Mouse (Mus musculus) limb, embryonic 14.5 days (tissue): ENCODE measurements around the gene Slc35a1. TPM values are rescaled to one million over a fixed set of nuclear protein-coding genes. Genes with fewer than 3 reads are reported as not detected.

Source experiments
- ATAC-seq: fragments of 200-750 bp; cut with Nextera tagmentation; 2 replicates; pipeline ENCODE4 v1.8.0; 2017; ENCODE audit warnings: low read depth, moderate number of reproducible peaks, moderate TSS enrichment; ENCODE audit not compliant: low FRiP score
- DNase-seq: peaks from one replicate; pipeline ENCODE4 v3.0.0-alpha.2; 2015; ENCODE audit warnings: low spot score
- H3K27ac ChIP-seq: fragments of 300-500 bp; sonication (generic); replicated peaks from 2 replicates; pipeline ENCODE4 v1.5.1; 2014; ENCODE audit warnings: low read depth, mild to moderate bottlenecking, low read length, moderate library complexity, mixed read lengths
- H3K27me3 ChIP-seq: fragments of 300-500 bp; sonication (generic); 2 replicates; pipeline ENCODE4 v1.6.1; 2014; ENCODE audit warnings: low read length, mixed read lengths; ENCODE audit not compliant: control insufficient read depth, insufficient read depth
- H3K36me3 ChIP-seq: fragments of 300-500 bp; sonication (generic); 2 replicates; pipeline ENCODE4 v1.6.1; 2014; ENCODE audit warnings: mild to moderate bottlenecking, low read length, moderate library complexity, mixed read lengths; ENCODE audit not compliant: control insufficient read depth, insufficient read depth
- H3K4me1 ChIP-seq: fragments of 300-500 bp; sonication (generic); 2 replicates; pipeline ENCODE4 v1.6.1; 2014; ENCODE audit warnings: antibody characterized with exemption, low read length, mixed read lengths; ENCODE audit not compliant: control insufficient read depth, insufficient read depth
- H3K4me2 ChIP-seq: fragments of 300-500 bp; sonication (generic); replicated peaks from 2 replicates; pipeline ENCODE4 v1.6.1; 2014; ENCODE audit warnings: low read depth, mild to moderate bottlenecking, low read length, moderate library complexity; ENCODE audit not compliant: severe bottlenecking
- H3K4me3 ChIP-seq: fragments of 300-500 bp; sonication (generic); replicated peaks from 2 replicates; pipeline ENCODE4 v1.5.1; 2014; ENCODE audit warnings: low read length
- H3K9ac ChIP-seq: fragments of 300-500 bp; sonication (generic); 2 replicates; pipeline ENCODE4 v1.6.1; 2014; ENCODE audit warnings: mild to moderate bottlenecking, low read depth, low read length, moderate library complexity; ENCODE audit not compliant: severe bottlenecking
- H3K9me3 ChIP-seq: fragments of 300-500 bp; sonication (generic); 2 replicates; pipeline ENCODE4 v1.6.1; 2016; ENCODE audit warnings: low read length; ENCODE audit not compliant: control insufficient read depth
- POLR2A ChIP-seq: fragments of 200-500 bp; IDR thresholded peaks from 2 replicates; pipeline ENCODE4 v1.8.0; 2012; ENCODE audit warnings: inconsistent platforms, mild to moderate bottlenecking, moderate library complexity, borderline replicate concordance; ENCODE audit not compliant: insufficient read depth, insufficient read length; ENCODE audit errors: extremely low read depth
- WGBS: fragments of 180-500 bp; shearing (Covaris S2); extraction: QIAGEN DNeasy Blood & Tissue Kit; methylation state at CpG from one replicate; pipeline ENCODE4 v1.1.7; 2014; 5-methylcytosine and 5-hydroxymethylcytosine counted together
- polyA plus RNA-seq, 2 experiments: library from polyadenylated mRNA; depleted of rRNA in 1 of 2; stranded (reverse) in 1 of 2; unstranded in 1 of 2; fragments of >200 nt; fragmentation: Nextera tagmentation in 1 of 2; extraction: Ambion mirVana in 1 of 2; gene quantifications; 2 replicates each; pipeline versions ENCODE4 v1.2.1 to v1.2.3; 2012 to 2014

The Slc35a1 gene
- polyA plus RNA-seq, 2 experiments = 26.8 to 34.5 TPM

GRCm38 (mm10) chr4:34616146-34616545 lies 71.1 kb downstream of the Slc35a1 start:
- peaks cover 17% of the 10 kb centered on the region for H3K4me1 ChIP-seq
- no peak overlapping the region for H3K27ac ChIP-seq
- H3K4me3 ChIP-seq = peak overlapping the region; percentile 87
- H3K9me3 ChIP-seq = no peaks in the 10 kb centered on the region
- H3K27me3 ChIP-seq = no peaks in the 10 kb centered on the region
- DNase-seq = no peak
- TF ChIP-seq POLR2A = no peak
- no peak for ATAC-seq
- 78% methylated on average over 8 of the region's 8 CpGs for whole genome bisulfite sequencing
- peak overlapping the region; percentile 89; the same call in 1 of the 2 replicates for H3K4me2 ChIP-seq
- no peak overlapping the region for H3K9ac ChIP-seq
- peaks cover 9% of the 10 kb centered on the region; the same call in 1 of the 2 replicates for H3K36me3 ChIP-seq

- Histone ChIP-seq H3K27me3 (no peaks in the 10 kb centered on the region), H3K9me3 (no peaks in the 10 kb centered on the region), H3K4me1 (peaks cover 17% of the 10 kb centered on the region), H3K9ac (peak overlapping the region; percentile 87), H3K4me2 (peak overlapping the region; percentile 89), H3K4me3 (peak overlapping the region; percentile 87), H3K27ac (peak overlapping the region; percentile 91; the same call in 1 of the 2 replicates), H3K36me3 (peaks cover 8% of the 10 kb centered on the region; the same call in 1 of the 2 replicates)
- under 1% methylated on average over 13 of the region's 13 CpGs for WGBS
- ATAC-seq (no peak), DNase-seq (no peak)
- TF ChIP-seq POLR2A = no peak
Measured at GRCm38 (mm10) chr4:34615303-34615702, 71.9 kb downstream of the Slc35a1 start.

GRCm38 (mm10) chr4:34614630-34615094 lies 72.6 kb downstream of the Slc35a1 start, which contains the start of the genes Orc3 and Rars2:
TSS of gene Orc3 (minus strand) at chr4:34614944.
TSS of gene Rars2 (plus strand) at chr4:34614957.
- peak; percentile 81 for DNase-seq
- WGBS = 0% methylated on average over 41 of the region's 42 CpGs
- Histone ChIP-seq H3K9ac (peak within 1 kb of the TSS; percentile 87), H3K27me3 (no peaks in the 10 kb centered on the region), H3K9me3 (no peaks in the 10 kb centered on the region), H3K4me2 (peak within 1 kb of the TSS; percentile 89), H3K27ac (peak within 1 kb of the TSS; percentile 91), H3K4me1 (peaks cover 17% of the 10 kb centered on the region), H3K4me3 (peak within 1 kb of the TSS; percentile 87), H3K36me3 (peaks cover 8% of the 10 kb centered on the region; the same call in 1 of the 2 replicates)
- peak; percentile 97 for ATAC-seq
- peak; percentile 94 for TF ChIP-seq POLR2A

GRCm38 (mm10) chr4:34613571-34614145 lies 73.6 kb downstream of the Slc35a1 start:
- 40% methylated on average over 6 of the region's 6 CpGs for WGBS
- no peaks in the 10 kb centered on the region for H3K27me3 ChIP-seq
- H3K36me3 ChIP-seq = peaks cover 13% of the 10 kb centered on the region

More at GRCm38 (mm10) chr4:34613571-34614145, 73.6 kb downstream of the Slc35a1 start:
- DNase-seq (no peak), ATAC-seq (no peak)
- H3K4me2 ChIP-seq = peak overlapping the region; percentile 65
- peaks cover 17% of the 10 kb centered on the region for H3K4me1 ChIP-seq
- H3K27ac ChIP-seq = no peak overlapping the region
- no peak for TF ChIP-seq POLR2A
- H3K9me3 ChIP-seq = no peaks in the 10 kb centered on the region
- H3K9ac ChIP-seq = peak overlapping the region; percentile 87
- peak overlapping the region; percentile 87 for H3K4me3 ChIP-seq

Other genes with a start within 250 kb of the Slc35a1 start
- 80.9 and 84.1 TPM in 2 replicates for gene Akirin2, start 136.5 kb downstream of the Slc35a1 start, polyA plus RNA-seq (2012; rRNA removed)
- gene Akirin2, start 136.5 kb downstream of the Slc35a1 start, polyA plus RNA-seq (2014; fragmentation: Nextera tagmentation; extraction: Ambion mirVana) = 55.3 and 65.7 TPM in 2 replicates
- gene Orc3, start 72.5 kb downstream of the Slc35a1 start, polyA plus RNA-seq (2012; rRNA removed) = 56.9 and 59.4 TPM in 2 replicates
- gene Orc3, start 72.5 kb downstream of the Slc35a1 start, polyA plus RNA-seq (2014; fragmentation: Nextera tagmentation; extraction: Ambion mirVana) = 93.3 and 94.0 TPM in 2 replicates
- gene Rars2, start 72.5 kb downstream of the Slc35a1 start, polyA plus RNA-seq (2012; rRNA removed) = 30.4 and 42.3 TPM in 2 replicates
- gene Rars2, start 72.5 kb downstream of the Slc35a1 start, polyA plus RNA-seq (2014; fragmentation: Nextera tagmentation; extraction: Ambion mirVana) = 54.0 and 62.9 TPM in 2 replicates
- gene Cfap206, start 42.8 kb upstream of the Slc35a1 start, polyA plus RNA-seq (2012; rRNA removed) = 0.20 and 0.27 TPM in 2 replicates
- 0.76 TPM in 1 of 2 replicates, not detected in the other for gene Cfap206, start 42.8 kb upstream of the Slc35a1 start, polyA plus RNA-seq (2014; fragmentation: Nextera tagmentation; extraction: Ambion mirVana)
- gene Gm136, start 68.8 kb upstream of the Slc35a1 start, polyA plus RNA-seq (2012; rRNA removed) = not detected in 2 replicates
- gene Gm136, start 68.8 kb upstream of the Slc35a1 start, polyA plus RNA-seq (2014; fragmentation: Nextera tagmentation; extraction: Ambion mirVana) = not detected in 2 replicates
- gene Smim8, start 91.0 kb upstream of the Slc35a1 start, polyA plus RNA-seq (2012; rRNA removed) = 14.5 and 20.1 TPM in 2 replicates
- gene Smim8, start 91.0 kb upstream of the Slc35a1 start, polyA plus RNA-seq (2014; fragmentation: Nextera tagmentation; extraction: Ambion mirVana) = 50.2 and 53.2 TPM in 2 replicates
- gene Zfp292, start 195.5 kb upstream of the Slc35a1 start, polyA plus RNA-seq (2012; rRNA removed) = 10.3 and 11.9 TPM in 2 replicates
- 23.2 and 27.3 TPM in 2 replicates for gene Zfp292, start 195.5 kb upstream of the Slc35a1 start, polyA plus RNA-seq (2014; fragmentation: Nextera tagmentation; extraction: Ambion mirVana)
- not detected in 2 replicates for gene Cga, start 206.3 kb upstream of the Slc35a1 start, polyA plus RNA-seq (2012; rRNA removed)
- not detected in 2 replicates for gene Cga, start 206.3 kb upstream of the Slc35a1 start, polyA plus RNA-seq (2014; fragmentation: Nextera tagmentation; extraction: Ambion mirVana)